Mouse (Mus musculus) heart, adult 2 months (tissue): ENCODE data around the gene Poc1a.

Experiments used
- CTCF ChIP-seq: fragments of 200-600 bp; IDR thresholded peaks from 2 replicates; pipeline ENCODE4 v1.8.1; 2022; ENCODE audit warnings: antibody characterized with exemption, mild to moderate bottlenecking, moderate library complexity
- EP300 ChIP-seq: fragments of 200-500 bp; IDR thresholded peaks from 2 replicates; pipeline ENCODE4 v1.6.1; 2011; ENCODE audit warnings: low read depth, low read length, control low read depth; ENCODE audit not compliant: insufficient read depth
- POLR2A ChIP-seq: fragments of 200-500 bp; IDR thresholded peaks from 2 replicates; pipeline ENCODE4 v1.6.1; 2011; ENCODE audit warnings: mild to moderate bottlenecking, low read depth, low read length, control low read depth; ENCODE audit not compliant: insufficient read depth

DNA sequence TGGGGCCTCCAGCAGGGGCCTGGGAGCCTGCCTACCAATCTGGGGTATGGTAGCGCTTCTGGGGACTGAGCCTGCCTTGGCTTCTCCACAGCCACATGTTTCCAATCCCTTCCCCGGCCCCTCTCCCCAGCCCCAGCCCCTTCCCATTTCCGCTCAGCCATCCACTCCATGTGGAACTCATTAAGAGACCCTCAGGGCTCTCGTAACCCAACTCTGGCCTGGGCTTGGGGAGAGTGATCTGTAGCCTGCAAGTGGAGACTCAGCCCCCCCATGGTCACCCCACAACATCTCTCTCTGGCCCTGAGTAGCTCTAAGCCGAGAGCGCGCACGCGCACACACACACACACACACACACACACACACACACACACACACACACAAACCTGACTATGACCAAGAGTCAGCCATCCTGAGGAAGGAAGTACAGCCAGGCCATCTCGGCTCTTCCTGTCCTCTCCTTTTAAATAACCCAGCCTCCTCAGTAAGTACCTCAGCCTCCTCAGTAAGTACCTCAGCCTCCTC is 75.5 kb downstream of the Poc1a start:
- TF ChIP-seq EP300, result peak; percentile 79
- TF ChIP-seq POLR2A, result no peak
- no peak for TF ChIP-seq CTCF
